Mouse (Mus musculus): ENCODE measurements around the gene D630045J12Rik.

D630045J12Rik gene

DNA sequence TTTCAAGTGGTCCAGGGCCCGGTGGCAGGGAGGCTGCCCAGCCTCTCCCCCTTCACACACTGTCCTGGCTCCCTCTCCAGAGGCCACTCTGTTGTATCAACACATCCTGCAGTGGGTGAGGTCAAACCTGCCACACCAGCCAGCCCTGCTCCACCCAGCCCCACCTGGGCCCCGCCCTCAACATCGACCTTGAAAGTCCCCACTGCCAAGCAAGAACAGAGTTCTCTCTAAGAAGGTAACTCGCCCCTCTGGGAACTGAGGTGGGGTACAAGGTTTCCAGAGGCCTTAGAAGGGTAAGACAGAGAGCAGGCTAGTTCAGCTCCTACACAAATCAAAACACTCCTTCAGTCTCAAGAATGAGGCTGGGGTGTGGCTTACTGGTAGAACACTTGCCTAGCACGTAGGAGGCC is 156.8 kb downstream of the D630045J12Rik start:
- no peak for DNase-seq (ENCODE audit: low spot score in 2 of 2)

DNA sequence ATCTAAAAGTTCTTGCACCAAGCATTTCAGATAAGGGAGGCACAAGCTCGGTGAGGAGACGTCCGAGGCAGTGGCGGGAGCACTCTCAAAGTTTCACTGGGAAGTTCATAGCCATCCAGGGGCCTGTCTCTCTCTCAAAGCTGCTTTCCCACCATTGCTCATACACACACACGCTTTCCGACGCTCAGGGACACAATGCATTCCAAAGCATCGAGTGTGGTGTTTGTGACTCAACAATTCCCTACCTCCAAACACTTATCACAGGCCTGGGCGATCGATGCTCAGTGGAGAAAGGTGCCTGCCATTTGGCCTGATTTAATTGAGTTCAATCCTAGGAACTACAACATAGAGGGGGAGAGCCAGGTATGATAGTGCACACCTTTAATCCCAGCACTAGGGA is 159.1 kb downstream of the D630045J12Rik start:
- no peak for DNase-seq (ENCODE audit: low spot score in 2 of 2)

DNA sequence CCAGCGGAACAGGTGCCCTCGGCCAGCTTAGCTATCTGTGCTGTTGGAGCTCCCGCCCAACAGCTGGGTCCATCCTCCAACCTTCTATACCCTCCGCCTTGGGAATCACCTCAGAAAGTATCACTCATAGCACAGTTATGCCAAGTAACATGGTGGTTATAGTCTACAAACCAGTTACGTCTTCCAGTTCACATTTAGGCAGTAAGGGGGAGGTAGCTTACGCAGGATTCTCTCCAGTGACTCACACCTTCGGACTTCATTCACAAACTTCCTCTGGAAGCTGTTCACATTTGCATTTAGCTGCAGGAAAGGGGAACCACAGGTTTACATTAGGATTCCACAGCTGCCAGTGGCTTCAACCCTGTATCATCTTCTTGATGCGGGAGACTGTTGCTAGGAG is 161.3 kb downstream of the D630045J12Rik start:
- DNase-seq (ENCODE audit: low spot score in 2 of 2), result no peak

DNA sequence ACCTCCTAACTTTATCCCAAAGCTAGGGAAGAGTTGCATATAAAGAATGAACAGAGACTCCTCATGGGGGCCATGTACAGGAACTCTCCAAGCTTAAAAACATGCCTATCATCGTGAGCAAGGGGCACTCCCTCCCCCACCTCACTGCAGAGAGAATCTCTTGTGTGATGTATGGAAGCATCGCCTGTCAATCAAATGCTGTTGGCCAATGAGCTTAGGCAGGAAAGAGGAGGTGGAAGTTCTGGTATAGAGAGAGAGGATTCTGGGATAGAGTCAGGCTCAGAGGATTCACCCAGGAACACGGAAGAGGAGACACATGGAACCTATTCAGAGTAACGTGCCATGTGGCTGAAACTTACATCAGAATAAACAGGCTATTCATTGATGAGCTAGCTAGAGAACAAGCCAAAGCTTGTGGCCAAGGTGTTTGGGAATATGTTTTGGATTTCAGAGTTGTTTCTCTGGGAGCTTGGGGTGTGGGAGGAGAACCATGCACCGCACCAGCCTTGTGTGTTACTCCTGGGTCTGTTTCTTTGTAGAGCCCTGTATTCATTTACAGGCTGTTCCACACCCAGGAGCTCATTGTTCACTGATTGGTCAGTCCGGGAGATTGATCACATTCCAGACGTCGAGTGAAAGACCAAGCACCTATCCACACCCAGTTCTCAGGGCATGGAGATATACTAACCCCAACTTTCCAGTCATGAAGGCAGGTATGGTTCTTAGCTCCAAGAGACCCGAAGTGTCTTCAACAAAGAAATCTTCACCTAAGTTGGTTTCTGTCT is 166.4 kb downstream of the D630045J12Rik start:
- no peak for DNase-seq (ENCODE audit: low spot score in 2 of 2)

DNA sequence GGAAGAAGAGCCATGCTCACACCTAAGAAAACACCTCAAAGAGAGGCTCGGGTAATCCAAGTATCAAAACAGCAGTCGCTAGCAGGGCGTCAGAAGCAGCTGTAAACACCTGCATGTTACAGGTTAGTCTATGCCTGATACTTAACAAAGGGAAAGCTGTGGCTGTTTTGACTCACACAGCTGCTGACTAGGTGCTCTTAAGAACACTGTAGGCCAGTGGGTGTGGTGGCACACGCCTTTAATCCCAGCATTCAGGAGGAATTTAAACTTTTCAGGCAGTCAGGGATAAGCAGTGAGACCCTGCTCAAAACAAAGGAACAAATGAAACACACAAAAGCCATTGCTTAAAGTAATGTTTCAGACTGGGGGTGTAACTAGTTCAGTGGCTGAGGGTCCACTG is 170.6 kb downstream of the D630045J12Rik start:
- no peak for DNase-seq (ENCODE audit: low spot score in 2 of 2)

DNA sequence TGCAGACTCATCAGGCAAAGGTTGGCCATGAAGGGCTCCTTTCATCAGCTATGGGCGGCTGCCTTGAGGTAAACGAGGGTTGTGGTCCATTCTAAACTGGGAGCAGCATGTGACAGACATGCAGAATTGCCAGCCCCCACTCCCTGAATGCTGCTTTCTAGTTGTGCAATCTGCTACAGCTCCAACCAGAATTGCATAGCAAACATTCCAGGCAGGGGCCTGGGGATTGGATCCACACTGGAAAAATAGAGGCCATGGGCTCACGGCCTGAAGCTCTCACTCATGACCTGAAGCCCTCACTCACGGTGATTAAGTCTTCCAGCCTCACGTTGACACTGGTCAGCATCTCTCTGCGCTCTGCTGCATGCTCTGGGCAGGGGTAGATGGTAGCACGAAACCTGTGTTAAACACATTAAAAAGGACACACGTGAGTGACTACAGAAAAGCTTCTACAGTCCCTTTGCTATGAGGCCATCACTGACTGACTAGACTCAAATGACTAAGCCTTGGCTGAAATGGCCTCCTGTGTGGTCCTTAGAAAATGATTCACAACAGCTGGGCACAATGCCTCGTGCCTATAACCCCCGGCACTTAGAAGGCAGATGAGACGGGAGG is 172.0 kb downstream of the D630045J12Rik start:
- DNase-seq (ENCODE audit: low spot score in 2 of 2), result no peak

DNA sequence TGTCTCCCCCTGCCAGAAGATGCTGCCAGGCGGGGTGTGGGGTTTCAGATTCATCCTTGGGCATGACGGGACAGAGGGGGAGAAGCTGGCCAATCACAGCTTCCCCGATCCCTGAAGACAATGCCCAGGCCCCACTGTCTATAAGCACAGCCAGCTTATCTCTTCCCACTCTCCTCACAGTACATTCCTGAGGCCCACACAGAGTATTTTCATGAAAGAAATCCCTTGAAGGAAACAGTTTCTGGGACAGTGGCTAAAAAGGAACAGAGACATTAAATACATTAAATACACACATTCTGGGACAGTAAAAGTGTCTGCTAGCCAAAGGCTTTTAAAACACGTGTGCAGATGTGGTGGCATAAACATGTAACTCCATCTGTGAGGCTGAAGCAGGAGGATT is 173.4 kb downstream of the D630045J12Rik start:
- DNase-seq (ENCODE audit: low spot score in 2 of 2), result no peak

DNA sequence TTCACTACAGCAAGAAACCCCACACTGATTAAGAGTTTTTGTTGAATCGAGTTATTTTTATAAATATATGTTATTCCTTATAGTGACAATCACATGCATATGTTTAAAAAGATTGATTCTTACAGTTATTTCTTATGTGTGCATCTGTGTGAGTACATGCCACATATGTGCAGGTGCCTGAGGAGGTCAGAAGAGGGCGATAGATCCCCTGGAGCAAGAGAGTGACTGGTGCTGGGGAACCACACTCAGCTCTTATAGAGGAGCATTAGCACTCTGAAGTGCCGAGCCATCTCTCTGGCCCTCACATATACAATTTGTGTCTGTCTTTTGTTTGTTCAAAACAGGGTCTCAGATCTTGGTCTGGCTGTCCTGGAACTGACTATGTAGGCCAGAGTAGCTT is 180.2 kb downstream of the D630045J12Rik start:
- no peak for DNase-seq (ENCODE audit: low spot score in 2 of 2)

Data from urinary bladder, postnatal 4 days (tissue).